Mouse (Mus musculus) forebrain, embryonic 12.5 days (tissue): Measurements from ENCODE around the gene Vmn1r8. TPM values are rescaled to one million over a fixed set of nuclear protein-coding genes. Genes with fewer than 3 reads are reported as not detected.
"Not testable (repeated sequence)": the region's sequence is repeated elsewhere in the genome, so short reads cannot be mapped to it uniquely, and the experiment has no call there.

Experiments used
- ATAC-seq: fragments of 200-750 bp; cut with Nextera tagmentation; 2 replicates; pipeline ENCODE4 v1.8.0; 2017; ENCODE audit warnings: moderate TSS enrichment; ENCODE audit not compliant: low FRiP score
- H3K27ac ChIP-seq: fragments of 300-500 bp; sonication (generic); 2 replicates; pipeline ENCODE4 v1.5.1; 2016; ENCODE audit warnings: mild to moderate bottlenecking
- H3K27me3 ChIP-seq: fragments of 300-500 bp; sonication (generic); 2 replicates; pipeline ENCODE4 v1.6.1; 2016; ENCODE audit warnings: mild to moderate bottlenecking
- H3K36me3 ChIP-seq: fragments of 300-500 bp; sonication (generic); replicated peaks from 2 replicates; pipeline ENCODE4 v1.6.1; 2016; ENCODE audit warnings: mild to moderate bottlenecking
- H3K4me1 ChIP-seq: fragments of 300-500 bp; sonication (generic); 2 replicates; pipeline ENCODE4 v1.6.1; 2016
- H3K4me2 ChIP-seq: fragments of 300-500 bp; sonication (generic); 2 replicates; pipeline ENCODE4 v1.6.1; 2016; ENCODE audit warnings: mild to moderate bottlenecking, moderate library complexity
- H3K4me3 ChIP-seq: fragments of 300-500 bp; sonication (generic); replicated peaks from 2 replicates; pipeline ENCODE4 v1.5.1; 2016; ENCODE audit warnings: mild to moderate bottlenecking
- H3K9ac ChIP-seq: fragments of 300-500 bp; sonication (generic); 2 replicates; pipeline ENCODE4 v1.6.1; 2016; ENCODE audit warnings: mild to moderate bottlenecking
- H3K9me3 ChIP-seq: fragments of 300-500 bp; sonication (generic); 2 replicates; pipeline ENCODE4 v1.6.1; 2016
- WGBS: fragments of 180-500 bp; shearing (Covaris S2); methylation state at CpG from one replicate; pipeline ENCODE4 v1.1.7; 2016; 5-methylcytosine and 5-hydroxymethylcytosine counted together
- polyA plus RNA-seq: library from polyadenylated mRNA; unstranded; fragments of >200 nt; fragmentation: Nextera tagmentation; extraction: Ambion mirVana; gene quantifications from 2 replicates; pipeline ENCODE4 v1.2.1, GENCODE M21; 2016

The Vmn1r8 gene
- polyA plus RNA-seq: not detected in 2 replicates

DNA sequence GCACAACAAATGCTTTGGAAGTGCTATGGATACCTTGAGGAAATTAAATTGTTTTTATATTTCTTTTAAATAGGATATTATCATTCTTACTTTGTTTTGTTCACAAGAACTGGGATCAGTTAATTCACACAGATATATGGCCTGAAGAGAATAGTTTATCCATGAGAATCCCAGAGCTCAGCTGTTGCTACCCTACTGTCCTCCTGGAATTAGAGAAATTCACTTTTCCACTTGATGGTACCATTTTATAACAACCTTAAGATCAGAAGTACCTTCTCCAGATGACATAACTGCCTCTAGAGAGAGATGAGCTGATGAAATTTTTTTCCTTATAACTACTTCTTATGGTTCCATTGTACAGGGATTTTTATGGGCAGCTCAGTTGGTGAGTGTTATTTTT is at the start of gene Vmn1r8:
Gene Vmn1r8 (plus strand): TSS at position 301 of the 400 bp plus-strand sequence.
- ATAC-seq: no peak
- H3K36me3 ChIP-seq: no peaks in the 10 kb centered on the region
- no peak within 1 kb of the TSS for H3K4me2 ChIP-seq
- H3K9me3 ChIP-seq: no peaks in the 10 kb centered on the region
- H3K27me3 ChIP-seq: no peaks in the 10 kb centered on the region
- H3K4me1 ChIP-seq: no peaks in the 10 kb centered on the region
- H3K4me3 ChIP-seq: no peak within 1 kb of the TSS
- H3K9ac ChIP-seq: no peak within 1 kb of the TSS
- H3K27ac ChIP-seq: no peak within 1 kb of the TSS

DNA sequence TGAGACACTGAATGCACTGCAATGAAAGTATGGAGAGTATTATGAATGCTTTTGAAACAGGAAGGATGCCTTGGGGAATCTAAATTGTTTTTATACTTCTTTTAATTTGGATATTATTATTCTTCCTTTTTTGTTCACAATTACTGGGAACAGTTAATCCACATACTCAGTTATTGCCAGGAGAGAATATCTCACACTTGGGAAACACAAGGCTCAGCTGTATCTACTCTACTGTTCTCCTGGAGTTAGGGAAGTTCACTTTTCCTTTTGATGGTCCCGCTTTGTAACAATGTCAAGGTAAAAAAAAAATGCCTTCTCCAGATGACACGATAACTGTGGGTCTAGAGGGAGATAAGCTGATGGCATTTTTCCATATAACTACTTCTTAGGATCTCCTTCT is 35.1 kb upstream of the Vmn1r8 start, which contains the start of gene Vmn1r6:
Gene Vmn1r6 (plus strand): TSS at position 301 of the 400 bp plus-strand sequence.
- H3K4me2 ChIP-seq: no peak within 1 kb of the TSS
- H3K27me3 ChIP-seq: no peaks in the 10 kb centered on the region
- WGBS: 87% methylated on average over 2 of the region's 2 CpGs
- H3K27ac ChIP-seq: no peak within 1 kb of the TSS
- H3K36me3 ChIP-seq: no peaks in the 10 kb centered on the region
- no peaks in the 10 kb centered on the region for H3K4me1 ChIP-seq
- H3K9ac ChIP-seq: no peak within 1 kb of the TSS
- ATAC-seq: no peak
- no peak within 1 kb of the TSS for H3K4me3 ChIP-seq
- no peaks in the 10 kb centered on the region for H3K9me3 ChIP-seq

DNA sequence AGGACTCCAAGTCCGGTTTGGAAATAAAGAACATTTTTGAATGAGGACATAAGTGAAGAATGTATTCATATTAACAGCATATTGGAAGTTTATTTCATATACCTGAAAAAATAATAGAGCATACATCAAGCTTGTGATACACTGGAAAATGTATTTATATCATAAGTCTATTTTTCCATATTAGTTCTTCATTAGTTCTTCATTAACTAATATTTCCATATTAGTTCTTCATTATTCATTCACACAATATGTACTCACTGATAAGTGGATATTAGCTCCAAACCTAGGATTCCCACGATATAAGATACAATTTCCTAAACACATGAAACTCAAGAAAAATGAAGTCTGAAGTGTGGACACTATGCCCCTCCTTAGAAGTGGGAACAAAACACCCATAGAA is 6.9 kb upstream of the Vmn1r8 start, which contains the start of gene Vmn1r7:
Gene Vmn1r7 (minus strand): TSS at position 101 of the 400 bp plus-strand sequence.
- H3K4me1 ChIP-seq, H3K27me3 ChIP-seq, H3K9ac ChIP-seq, H3K4me3 ChIP-seq, H3K4me2 ChIP-seq, H3K27ac ChIP-seq, H3K9me3 ChIP-seq, ATAC-seq, H3K36me3 ChIP-seq: not testable (repeated sequence)
- 85% methylated on average over 2 of the region's 2 CpGs for WGBS

DNA sequence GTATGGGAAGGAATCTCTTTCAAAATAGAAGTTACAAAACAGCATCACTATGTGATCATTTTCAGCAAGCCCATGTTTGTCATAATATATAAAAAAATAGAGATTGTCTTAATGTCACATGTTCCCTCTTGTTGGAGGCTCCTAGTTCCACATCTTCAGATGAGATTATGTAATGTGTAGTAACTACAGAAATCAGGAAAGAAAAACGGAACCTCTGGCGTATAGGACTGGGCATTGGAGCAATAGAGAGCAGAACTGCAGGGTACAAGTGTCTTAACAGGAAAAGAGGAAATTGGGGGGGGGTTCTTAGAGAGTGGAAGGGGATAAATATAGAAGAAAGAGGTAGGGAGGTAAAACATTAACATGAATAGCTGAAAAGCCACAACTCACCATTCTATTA is 2.6 kb downstream of the Vmn1r8 start:
- no peaks in the 10 kb centered on the region for H3K36me3 ChIP-seq
- no peak for ATAC-seq
- H3K9me3 ChIP-seq: no peaks in the 10 kb centered on the region
- no peak overlapping the region for H3K4me2 ChIP-seq
- no peak overlapping the region for H3K4me3 ChIP-seq
- H3K27me3 ChIP-seq: no peaks in the 10 kb centered on the region
- H3K27ac ChIP-seq: no peak overlapping the region
- 91% methylated on average over 2 of the region's 2 CpGs for WGBS
- no peak overlapping the region for H3K9ac ChIP-seq
- H3K4me1 ChIP-seq: no peaks in the 10 kb centered on the region

DNA sequence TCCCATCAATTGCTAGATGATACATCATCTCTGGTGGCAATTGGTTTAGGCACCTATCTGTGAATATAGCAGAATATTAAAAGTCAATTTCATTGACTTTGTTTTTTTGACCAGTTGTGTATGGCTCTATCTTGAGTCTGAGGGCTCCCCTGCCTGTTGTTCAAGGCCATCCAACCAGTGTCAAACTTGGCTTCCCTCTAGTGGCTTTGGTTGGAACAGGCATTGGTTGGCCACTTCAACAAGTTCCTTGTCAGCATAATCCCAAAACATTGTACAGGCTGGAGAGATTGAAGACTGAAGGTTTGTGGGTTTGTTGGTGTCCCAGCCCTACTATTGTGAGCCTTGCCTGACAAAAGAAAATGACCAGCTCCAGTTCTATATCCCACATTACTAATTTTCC is 31.6 kb downstream of the Vmn1r8 start:
- Histone ChIP-seq H3K9ac (no peak overlapping the region), H3K36me3 (no peaks in the 10 kb centered on the region), H3K4me3 (no peak overlapping the region), H3K9me3 (no peaks in the 10 kb centered on the region), H3K4me2 (no peak overlapping the region), H3K27ac (no peak overlapping the region), H3K27me3 (no peaks in the 10 kb centered on the region), H3K4me1 (no peaks in the 10 kb centered on the region)
- no peak for ATAC-seq

DNA sequence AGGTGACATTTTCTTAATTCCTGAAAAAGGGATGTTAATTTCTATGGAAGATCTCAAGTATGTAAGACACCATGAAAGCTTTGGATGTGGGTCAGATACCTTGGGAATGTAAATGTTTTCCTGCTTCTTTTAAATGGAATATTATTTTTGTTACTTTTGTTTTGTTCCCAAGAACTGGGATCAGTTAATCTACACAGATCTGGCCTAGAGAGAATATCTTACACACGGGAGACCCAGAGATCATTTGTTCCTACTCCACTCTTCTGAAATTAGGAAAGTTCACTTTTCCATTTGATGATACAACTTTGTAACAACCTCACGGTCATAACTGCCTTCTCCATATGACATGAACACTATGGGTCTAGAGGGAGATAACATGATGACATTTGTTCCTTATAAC is 34.4 kb downstream of the Vmn1r8 start, which contains the start of gene Vmn1r9:
Gene Vmn1r9 (plus strand): TSS at position 301 of the 400 bp plus-strand sequence.
- H3K4me2 ChIP-seq: no peak within 1 kb of the TSS
- H3K27ac ChIP-seq: no peak within 1 kb of the TSS
- no peak within 1 kb of the TSS for H3K4me3 ChIP-seq
- no peak for ATAC-seq
- no peaks in the 10 kb centered on the region for H3K36me3 ChIP-seq
- H3K27me3 ChIP-seq: no peaks in the 10 kb centered on the region
- H3K9ac ChIP-seq: no peak within 1 kb of the TSS
- no peaks in the 10 kb centered on the region for H3K4me1 ChIP-seq
- H3K9me3 ChIP-seq: no peaks in the 10 kb centered on the region
- 84% methylated on average over 2 of the region's 2 CpGs for WGBS

Other genes with a start within 250 kb of the Vmn1r8 start
- 42.1 and 44.6 TPM in 2 replicates for gene Kbtbd2, start 234.5 kb upstream of the Vmn1r8 start, polyA plus RNA-seq
- gene Fkbp9, start 200.2 kb upstream of the Vmn1r8 start, polyA plus RNA-seq: 46.7 and 50.4 TPM in 2 replicates
- gene Nt5c3, start 108.4 kb upstream of the Vmn1r8 start, polyA plus RNA-seq: 85.8 and 86.8 TPM in 2 replicates
- gene Vmn1r4, start 108.3 kb upstream of the Vmn1r8 start, polyA plus RNA-seq: 0.36 and 0.40 TPM in 2 replicates
- not detected in 2 replicates for gene Vmn1r5, start 62.0 kb upstream of the Vmn1r8 start, polyA plus RNA-seq
- gene Vmn1r6, start 35.0 kb upstream of the Vmn1r8 start, polyA plus RNA-seq: not detected in 2 replicates
- not detected in 2 replicates for gene Vmn1r7, start 7.0 kb upstream of the Vmn1r8 start, polyA plus RNA-seq
- not detected in 2 replicates for gene Vmn1r9, start 34.5 kb downstream of the Vmn1r8 start, polyA plus RNA-seq
- gene Vmn1r10, start 77.2 kb downstream of the Vmn1r8 start, polyA plus RNA-seq: not detected in 2 replicates
- not detected in 2 replicates for gene Vmn1r11, start 101.2 kb downstream of the Vmn1r8 start, polyA plus RNA-seq
- gene Vmn1r12, start 124.6 kb downstream of the Vmn1r8 start, polyA plus RNA-seq: not detected in 2 replicates
- not detected in 2 replicates for gene Vmn1r13, start 171.0 kb downstream of the Vmn1r8 start, polyA plus RNA-seq
- not detected in 2 replicates for gene Vmn1r14, start 199.4 kb downstream of the Vmn1r8 start, polyA plus RNA-seq
- not detected in 2 replicates for gene Vmn1r15, start 225.7 kb downstream of the Vmn1r8 start, polyA plus RNA-seq